In genomic region chr14:8495691-8496090, GRCm38 (mm10) we compare ENCODE assay signal across 17 mouse cellular contexts.
"Had no signal": no experiment of that assay in that cellular context is flagged by ENCODE, and none has a peak within 500 bp of the region (broad histone marks: within the 10 kb centered on the region; RNA-seq: fewer than 3 reads in every experiment).

No protein-coding gene starts in this region.

- ATAC-seq: lung, postnatal 0 days; midbrain, embryonic 13.5 days; midbrain, embryonic 15.5 days had no signal

- H3K9ac ChIP-seq: lung, embryonic 15.5 days; midbrain, embryonic 13.5 days; midbrain, embryonic 15.5 days; neural tube, embryonic 12.5 days; stomach, embryonic 15.5 days had no signal

- H3K4me1 ChIP-seq: lung, embryonic 15.5 days; megakaryocyte, embryonic 14.5 days; midbrain, embryonic 13.5 days; midbrain, embryonic 15.5 days; neural tube, embryonic 12.5 days; stomach, embryonic 15.5 days had no signal

- H3K9me3 ChIP-seq: lung, embryonic 15.5 days; megakaryocyte, embryonic 14.5 days; midbrain, embryonic 13.5 days; midbrain, embryonic 15.5 days; neural tube, embryonic 12.5 days; stomach, embryonic 15.5 days had no signal

- H3K4me2 ChIP-seq: lung, embryonic 15.5 days; midbrain, embryonic 11.5 days; midbrain, embryonic 13.5 days; midbrain, embryonic 15.5 days; neural tube, embryonic 12.5 days; stomach, embryonic 15.5 days had no signal

- H3K27me3 ChIP-seq: lung, embryonic 15.5 days; megakaryocyte, embryonic 14.5 days; midbrain, embryonic 13.5 days; midbrain, embryonic 15.5 days; neural tube, embryonic 12.5 days; stomach, embryonic 15.5 days had no signal

- H3K36me3 ChIP-seq: lung, embryonic 15.5 days; midbrain, embryonic 13.5 days; midbrain, embryonic 15.5 days; neural tube, embryonic 12.5 days; stomach, embryonic 15.5 days had no signal

- DNase-seq: lung, adult 2 months; lung, postnatal 14 days; lung, postnatal 36 days; right cerebral cortex, postnatal 14 days; thymus, adult 2 months; thymus, postnatal 25 days; thymus, postnatal 4 days had no signal

- H3K4me3 ChIP-seq: lung, embryonic 15.5 days; megakaryocyte, embryonic 14.5 days; midbrain, embryonic 13.5 days; midbrain, embryonic 15.5 days; neural tube, embryonic 12.5 days; stomach, embryonic 15.5 days had no signal

- H3K27ac ChIP-seq: lung, embryonic 15.5 days; macrophage; midbrain, embryonic 13.5 days; midbrain, embryonic 15.5 days; neural tube, embryonic 12.5 days; stomach, embryonic 15.5 days; stomach, postnatal 0 days had no signal
